Mouse (Mus musculus): ENCODE data around the gene Maf.

The Maf gene

GRCm38 (mm10) chr8:115703056-115703455, 4.5 kb downstream of the Maf start:
- no peak for DNase-seq

- DNase-seq = no peak
Measured at GRCm38 (mm10) chr8:115701001-115701400, 6.6 kb downstream of the Maf start.

DNA sequence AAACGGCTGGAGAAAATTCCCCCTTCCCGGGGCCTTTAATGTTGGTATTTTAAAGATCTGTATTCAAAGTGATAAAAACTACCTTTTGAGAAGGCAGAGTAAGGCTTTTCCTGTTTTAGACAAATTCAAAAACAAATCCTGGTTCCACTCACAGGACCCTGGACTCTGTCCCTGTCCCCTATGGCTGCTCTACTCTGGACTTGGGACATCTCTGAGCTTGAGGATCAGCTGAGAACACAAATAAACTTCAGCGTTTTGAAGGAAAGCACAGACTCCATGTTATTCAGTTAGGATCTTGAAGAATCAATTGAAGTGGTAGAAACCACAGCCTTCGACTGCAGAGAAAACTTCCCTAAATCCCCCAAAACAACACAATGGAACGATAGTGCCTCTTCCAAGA, 8.4 kb downstream of the Maf start:
- DNase-seq = no peak

DNA sequence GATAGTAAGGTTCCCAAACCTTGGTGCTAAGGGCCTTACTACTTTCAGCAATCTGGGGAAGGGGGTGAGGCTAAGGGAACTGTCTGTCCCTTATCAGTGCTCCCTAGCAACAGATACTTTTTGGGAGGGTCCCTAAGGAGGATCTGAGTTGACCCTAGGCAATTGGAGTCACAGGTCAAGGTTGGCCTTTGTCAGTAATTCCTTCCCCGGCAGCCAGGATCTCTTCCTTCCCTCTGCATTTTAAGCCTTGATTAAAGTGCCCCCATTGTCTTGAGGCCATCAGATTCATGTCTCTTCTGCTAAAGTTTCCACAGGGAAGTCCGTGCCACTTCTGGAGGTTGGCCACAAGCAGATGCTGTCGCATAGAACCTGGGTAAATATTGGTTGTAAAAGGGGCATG, 10.2 kb downstream of the Maf start:
- DNase-seq = no peak

GRCm38 (mm10) chr8:115696661-115697060, 10.9 kb downstream of the Maf start:
- no peak for DNase-seq

DNA sequence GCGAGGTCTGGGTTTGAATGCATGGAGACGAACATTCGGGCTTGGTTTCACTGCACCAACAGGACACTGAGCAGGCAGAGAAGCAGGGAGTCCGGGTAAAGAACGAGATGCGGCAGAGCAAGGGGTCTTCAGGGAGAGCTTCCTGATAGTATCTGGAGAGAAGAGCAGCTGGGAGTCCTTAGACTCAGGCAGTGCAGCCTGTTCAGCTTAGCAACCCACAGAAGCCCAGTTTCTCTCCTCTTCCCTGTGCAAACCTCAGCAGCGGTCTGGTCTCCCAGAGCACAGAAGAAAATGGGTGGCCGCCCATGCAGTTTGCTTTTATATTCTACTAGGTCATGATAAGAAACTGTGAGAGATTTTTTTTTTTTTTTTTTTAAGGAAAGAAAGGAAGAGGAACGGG, 20.2 kb downstream of the Maf start:
- DNase-seq = no peak

- no peak for DNase-seq
Measured at GRCm38 (mm10) chr8:115683309-115683708, 24.3 kb downstream of the Maf start.

DNA sequence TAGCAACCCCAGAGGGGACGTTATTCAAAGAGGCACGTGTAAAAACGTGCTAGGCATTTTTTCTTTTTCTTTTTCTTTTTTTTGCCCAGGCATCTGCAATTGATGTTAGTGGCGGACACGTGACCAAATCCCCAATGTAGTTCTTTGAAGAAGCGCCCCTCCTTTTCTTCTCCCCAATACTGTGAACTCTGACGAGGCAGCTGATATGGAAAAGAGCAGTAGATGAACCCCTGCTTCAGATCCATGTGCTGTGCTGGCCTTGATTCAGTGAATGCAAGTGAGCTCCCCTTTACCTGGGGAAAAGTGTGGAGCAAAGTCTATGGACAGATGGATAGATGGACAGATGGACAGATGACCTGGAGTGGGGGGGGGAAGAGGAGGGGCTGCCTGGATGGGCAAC, 28.1 kb downstream of the Maf start:
- no peak for DNase-seq

DNA sequence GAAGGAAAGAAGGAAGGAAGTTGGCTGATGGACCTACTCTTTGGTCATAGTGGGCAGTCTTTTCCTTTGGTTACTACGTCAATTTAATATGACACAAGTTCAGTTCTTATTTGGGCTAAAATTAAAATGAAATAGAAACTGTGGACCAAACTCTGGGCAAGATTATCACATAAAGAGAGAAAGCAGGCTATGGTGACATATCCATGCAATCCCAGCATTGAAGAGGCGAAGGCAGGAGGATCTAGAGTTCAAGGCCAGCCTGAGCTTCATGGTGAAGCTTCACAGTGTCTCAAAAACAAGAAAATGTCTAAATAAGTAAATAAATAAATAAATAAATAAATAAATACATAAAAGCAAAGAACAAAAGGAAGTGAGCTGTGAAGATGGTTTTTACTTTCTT, 42.7 kb downstream of the Maf start:
- DNase-seq = no peak

- DNase-seq = peak; percentile 10
Measured at GRCm38 (mm10) chr8:115650110-115650521, 57.5 kb downstream of the Maf start.

GRCm38 (mm10) chr8:115645139-115645538, 62.5 kb downstream of the Maf start:
- no peak for DNase-seq

DNA sequence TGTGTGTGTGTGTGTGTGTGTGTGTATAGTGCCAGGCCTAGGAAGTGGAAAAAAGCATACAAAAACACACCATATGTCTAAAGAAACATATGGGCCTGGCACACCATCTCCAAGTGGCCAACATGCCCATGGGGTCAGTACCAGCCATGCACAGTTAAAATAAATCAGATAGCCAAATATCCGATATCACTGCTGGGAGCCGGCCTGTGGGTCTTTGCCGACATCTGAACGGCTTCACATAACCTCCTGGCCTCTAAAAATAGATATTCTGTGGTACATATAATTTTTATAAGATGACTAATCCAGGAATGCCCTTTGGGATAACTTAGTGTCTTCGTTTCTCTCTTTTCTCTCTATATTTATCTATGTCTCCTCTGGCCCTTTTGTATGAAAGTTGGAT, 65.7 kb downstream of the Maf start:
- DNase-seq = no peak

DNA sequence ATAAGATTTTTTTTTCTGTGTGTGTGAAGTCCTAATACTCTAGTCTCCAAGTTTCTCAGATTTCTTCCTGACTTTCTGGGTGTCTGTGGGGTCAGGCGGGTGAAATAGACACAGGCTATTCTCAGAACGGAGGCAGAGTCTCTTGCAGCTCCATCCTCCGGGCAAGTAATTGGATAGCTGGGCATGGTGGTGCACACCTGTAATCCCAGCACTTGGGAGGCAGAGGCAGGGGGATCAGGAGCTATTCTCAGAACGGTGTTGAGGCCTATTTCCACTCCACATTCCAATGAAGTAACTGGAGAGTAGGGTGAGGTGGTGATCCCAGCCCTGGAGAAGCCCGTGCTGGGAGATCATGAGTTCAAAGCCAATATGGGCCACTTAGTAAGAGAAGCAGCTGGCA, 67.6 kb downstream of the Maf start:
- DNase-seq = no peak

- no peak for DNase-seq
Measured at GRCm38 (mm10) chr8:115636751-115637150, 70.8 kb downstream of the Maf start.
